Mouse (Mus musculus): Measurements from ENCODE around the gene Tmem171. TPM values are rescaled to one million over a fixed set of nuclear protein-coding genes. Genes with fewer than 3 reads are reported as not detected.

Tmem171 gene
- polyA plus RNA-seq, 1 experiment, result not detected

DNA sequence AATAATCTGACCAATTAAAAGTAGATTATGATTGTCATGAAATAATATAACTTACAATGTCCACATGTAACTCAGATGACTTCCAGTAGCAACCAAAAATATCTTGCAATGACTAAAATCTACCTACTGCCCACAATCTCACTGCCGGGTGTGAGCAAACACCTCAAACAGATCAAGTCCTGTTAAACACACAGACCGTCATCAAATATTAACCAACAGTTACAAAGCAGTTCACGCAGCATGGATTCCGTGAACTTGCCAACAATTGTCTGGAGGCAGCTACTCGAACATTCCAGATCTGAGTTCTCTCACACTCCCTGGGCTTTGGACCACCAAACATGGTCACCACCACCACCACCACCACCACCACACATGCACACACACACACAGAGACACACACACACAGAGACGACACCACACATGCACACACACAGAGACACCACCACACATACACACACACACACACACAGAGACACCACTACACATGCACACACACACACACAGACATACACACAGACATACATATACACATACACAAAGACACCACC is 20.9 kb upstream of the Tmem171 start:
- no peaks in the 10 kb centered on the region for H3K9me3 ChIP-seq
- TF ChIP-seq GATA1 (IDR thresholded peaks at IDR 0.05; ENCODE audit: borderline replicate concordance, low read length), result no peak
- TF ChIP-seq FLI1 (IDR thresholded peaks at IDR 0.05; ENCODE audit: low read length), result no peak
- no peaks in the 10 kb centered on the region for H3K27me3 ChIP-seq (replicated peaks)
- no peak overlapping the region for H3K4me3 ChIP-seq (replicated peaks)
- H3K4me1 ChIP-seq, result no peaks in the 10 kb centered on the region
- H3K36me3 ChIP-seq (replicated peaks; ENCODE audit: low read length), result no peaks in the 10 kb centered on the region

DNA sequence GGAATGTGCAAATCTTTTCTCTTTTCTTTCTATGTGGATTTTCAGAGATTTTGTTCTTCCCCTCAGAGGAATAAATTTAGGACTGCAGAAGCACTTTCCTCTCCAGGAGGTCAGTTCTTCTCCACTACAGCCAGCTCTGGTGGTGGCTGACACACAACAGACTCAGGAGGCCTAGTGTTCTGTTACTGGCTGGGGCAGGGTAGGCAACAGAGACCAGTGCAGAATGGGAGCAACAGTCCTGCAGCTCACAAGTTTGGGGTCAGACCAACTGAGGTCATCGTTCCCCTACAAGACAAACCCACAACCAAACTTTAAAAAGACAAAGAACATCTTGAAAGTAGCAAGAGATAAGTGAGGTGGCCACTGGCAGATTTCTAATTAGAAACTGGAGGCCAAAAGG is 16.0 kb upstream of the Tmem171 start:
- H3K4me3 ChIP-seq (replicated peaks), result no peak overlapping the region
- peaks cover 7% of the 10 kb centered on the region for H3K9me3 ChIP-seq
- no peaks in the 10 kb centered on the region for H3K4me1 ChIP-seq
- H3K36me3 ChIP-seq (replicated peaks; ENCODE audit: low read length), result no peaks in the 10 kb centered on the region
- TF ChIP-seq GATA1 (IDR thresholded peaks at IDR 0.05; ENCODE audit: borderline replicate concordance, low read length), result no peak
- TF ChIP-seq FLI1 (IDR thresholded peaks at IDR 0.05; ENCODE audit: low read length), result no peak
- peaks cover 3% of the 10 kb centered on the region for H3K27me3 ChIP-seq (replicated peaks)

DNA sequence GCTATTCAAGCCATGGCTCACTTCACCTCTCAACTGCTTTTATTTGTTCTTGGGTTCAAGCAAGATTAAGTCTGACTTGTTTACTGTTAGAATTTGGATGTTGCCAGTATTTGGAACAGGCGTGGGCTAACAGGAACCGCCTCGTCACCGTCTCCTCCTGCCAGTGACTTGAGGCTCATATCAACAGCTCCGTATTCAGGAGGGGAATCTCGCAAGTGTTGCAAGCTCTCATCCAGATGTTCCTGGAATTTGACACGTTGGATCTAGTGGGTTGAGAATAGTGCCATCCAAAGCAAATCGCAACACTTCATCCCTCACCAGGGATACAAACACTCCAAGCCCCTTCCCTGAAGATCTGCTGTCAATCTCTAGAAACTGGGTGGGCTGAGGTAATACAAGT is 15.6 kb upstream of the Tmem171 start:
- no peak overlapping the region for H3K4me3 ChIP-seq (replicated peaks)
- peaks cover 7% of the 10 kb centered on the region for H3K9me3 ChIP-seq
- no peaks in the 10 kb centered on the region for H3K36me3 ChIP-seq (replicated peaks; ENCODE audit: low read length)
- no peak for TF ChIP-seq FLI1 (IDR thresholded peaks at IDR 0.05; ENCODE audit: low read length)
- TF ChIP-seq GATA1 (IDR thresholded peaks at IDR 0.05; ENCODE audit: borderline replicate concordance, low read length), result no peak
- no peaks in the 10 kb centered on the region for H3K4me1 ChIP-seq
- H3K27me3 ChIP-seq (replicated peaks), result peaks cover 3% of the 10 kb centered on the region

DNA sequence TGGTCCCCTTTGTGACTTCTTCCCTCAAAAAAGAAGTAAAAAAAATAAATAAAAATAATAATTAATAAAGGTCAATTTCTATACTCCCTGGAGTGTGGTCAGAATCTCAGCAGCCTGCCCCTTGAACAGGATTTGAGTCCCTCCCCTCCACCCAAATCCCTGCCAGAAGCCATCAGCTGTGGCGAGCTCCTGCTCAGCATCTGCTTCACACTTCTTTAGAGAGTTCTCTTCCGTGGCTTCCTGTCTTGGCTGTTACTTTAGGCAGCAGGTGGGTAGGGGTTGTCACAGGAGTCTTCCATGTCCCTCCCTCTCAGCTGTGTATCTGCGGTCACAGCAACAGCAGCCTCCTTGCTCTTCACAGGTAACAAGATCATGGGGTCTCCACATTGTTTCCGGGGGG is 10.9 kb upstream of the Tmem171 start:
- H3K9me3 ChIP-seq, result peaks cover 7% of the 10 kb centered on the region
- H3K36me3 ChIP-seq (replicated peaks; ENCODE audit: low read length), result no peaks in the 10 kb centered on the region
- H3K4me1 ChIP-seq, result peaks cover 4% of the 10 kb centered on the region; the same call in 1 of the 2 replicates
- no peak for TF ChIP-seq FLI1 (IDR thresholded peaks at IDR 0.05; ENCODE audit: low read length)
- TF ChIP-seq GATA1 (IDR thresholded peaks at IDR 0.05; ENCODE audit: borderline replicate concordance, low read length), result no peak
- H3K4me3 ChIP-seq (replicated peaks), result no peak overlapping the region
- H3K27me3 ChIP-seq (replicated peaks), result peaks cover 15% of the 10 kb centered on the region

DNA sequence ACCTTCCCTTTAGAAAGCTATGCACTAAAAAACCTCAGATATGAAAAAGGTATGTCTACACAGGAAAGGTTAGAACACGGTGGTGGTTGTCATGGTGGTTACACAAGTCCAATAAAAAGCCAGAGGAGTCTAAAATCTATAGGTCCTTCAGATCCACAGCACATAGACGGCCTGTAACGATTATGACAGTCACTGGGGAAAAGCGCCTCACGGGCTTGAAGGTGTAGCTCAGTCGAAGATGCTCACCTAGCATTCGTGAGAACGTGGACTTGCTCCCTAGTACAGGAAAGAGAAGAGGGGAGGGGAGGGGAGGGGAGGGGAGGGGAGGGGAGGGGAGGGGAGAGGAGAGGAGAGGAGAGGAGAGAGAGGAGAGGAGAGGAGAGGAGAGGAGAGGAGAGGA is 9.2 kb upstream of the Tmem171 start:
- peaks cover 4% of the 10 kb centered on the region; the same call in 1 of the 2 replicates for H3K4me1 ChIP-seq
- TF ChIP-seq GATA1 (IDR thresholded peaks at IDR 0.05; ENCODE audit: borderline replicate concordance, low read length), result no peak
- no peak for TF ChIP-seq FLI1 (IDR thresholded peaks at IDR 0.05; ENCODE audit: low read length)
- H3K4me3 ChIP-seq (replicated peaks), result no peak overlapping the region
- H3K9me3 ChIP-seq, result peaks cover 7% of the 10 kb centered on the region
- peaks cover 25% of the 10 kb centered on the region for H3K27me3 ChIP-seq (replicated peaks)
- H3K36me3 ChIP-seq (replicated peaks; ENCODE audit: low read length), result no peaks in the 10 kb centered on the region

DNA sequence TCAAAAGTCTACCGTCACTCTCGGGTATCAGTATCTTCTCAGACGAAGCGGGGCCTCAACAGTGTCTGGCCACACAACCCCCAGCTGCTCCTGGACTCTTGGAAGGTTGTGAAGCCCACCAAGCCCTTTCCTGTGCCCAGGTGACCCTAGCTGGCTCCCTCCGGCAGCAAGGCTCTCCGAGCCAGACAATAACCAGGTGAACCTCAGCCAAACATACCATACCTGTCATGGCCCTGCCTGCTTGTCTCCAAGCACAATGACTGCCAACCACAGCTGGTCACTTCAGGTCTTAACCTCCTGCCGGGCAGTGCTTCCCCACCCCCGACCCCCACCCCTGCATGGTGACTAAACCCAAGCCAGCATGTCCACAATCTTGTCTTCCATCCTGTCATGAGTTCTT is 7.7 kb upstream of the Tmem171 start:
- TF ChIP-seq FLI1 (IDR thresholded peaks at IDR 0.05; ENCODE audit: low read length) (no peak), GATA1 (IDR thresholded peaks at IDR 0.05; ENCODE audit: borderline replicate concordance, low read length) (no peak)
- Histone ChIP-seq H3K4me3 (replicated peaks) (no peak overlapping the region), H3K4me1 (peaks cover 4% of the 10 kb centered on the region; the same call in 1 of the 2 replicates), H3K27me3 (replicated peaks) (peaks cover 33% of the 10 kb centered on the region), H3K36me3 (replicated peaks; ENCODE audit: low read length) (no peaks in the 10 kb centered on the region), H3K9me3 (no peaks in the 10 kb centered on the region)

DNA sequence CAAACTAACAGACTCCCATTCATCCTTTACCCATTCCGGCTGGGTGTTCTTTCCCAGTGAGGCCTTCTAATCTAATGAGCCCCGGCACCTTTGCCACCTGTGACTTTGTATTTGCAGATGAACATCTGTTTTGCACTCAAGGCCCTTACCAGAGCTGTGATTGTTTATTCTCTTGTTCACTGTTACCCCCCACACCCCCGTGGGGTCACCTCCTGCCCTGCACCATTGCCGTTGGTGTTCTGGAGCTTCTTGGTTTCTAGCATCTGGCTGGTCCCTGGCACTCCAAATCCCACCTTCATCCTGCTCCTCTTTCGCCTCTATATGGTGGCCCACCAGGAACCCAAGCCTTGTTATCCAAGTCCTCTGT is 6.7 kb upstream of the Tmem171 start:
- TF ChIP-seq GATA1 (IDR thresholded peaks at IDR 0.05; ENCODE audit: borderline replicate concordance, low read length), result no peak
- no peak for TF ChIP-seq FLI1 (IDR thresholded peaks at IDR 0.05; ENCODE audit: low read length)
- peak overlapping the region; percentile 11 for H3K4me3 ChIP-seq (replicated peaks)
- peaks cover 4% of the 10 kb centered on the region; the same call in 1 of the 2 replicates for H3K4me1 ChIP-seq
- H3K36me3 ChIP-seq (replicated peaks; ENCODE audit: low read length), result no peaks in the 10 kb centered on the region
- H3K9me3 ChIP-seq, result no peaks in the 10 kb centered on the region
- peaks cover 38% of the 10 kb centered on the region for H3K27me3 ChIP-seq (replicated peaks)

DNA sequence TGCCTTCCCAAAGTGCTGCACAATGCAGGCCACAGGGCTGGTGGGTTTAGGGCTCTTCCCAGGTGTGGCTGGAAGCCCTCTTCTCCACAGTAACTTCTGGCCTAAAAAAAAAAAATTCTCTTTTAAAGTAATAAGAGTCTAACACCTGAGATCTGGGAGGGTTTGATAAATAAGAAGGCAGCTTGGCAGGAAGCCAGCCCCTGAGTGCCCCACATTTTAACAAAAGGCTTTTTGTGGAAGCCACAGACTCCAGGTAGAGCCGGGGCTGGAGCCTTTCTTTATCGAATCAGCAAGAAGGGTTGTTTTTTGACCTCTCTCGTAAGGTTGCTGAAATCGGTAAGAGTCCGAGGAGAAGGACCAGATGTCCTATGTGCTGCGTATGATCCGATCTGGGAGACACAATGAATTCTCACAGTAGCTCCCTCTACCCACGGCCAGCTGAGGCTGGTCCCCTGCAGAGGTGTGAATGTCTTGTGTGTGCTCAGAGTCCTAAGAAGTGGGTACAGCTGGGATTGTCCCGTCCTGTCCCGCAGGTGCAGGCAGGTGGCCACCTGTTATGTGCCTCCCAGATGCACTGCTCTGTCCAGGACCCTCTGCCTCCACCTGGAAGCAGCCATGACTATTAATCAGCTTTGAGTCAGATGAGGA is 6.2 kb upstream of the Tmem171 start:
- TF ChIP-seq FLI1 (IDR thresholded peaks at IDR 0.05; ENCODE audit: low read length) (no peak), GATA1 (IDR thresholded peaks at IDR 0.05; ENCODE audit: borderline replicate concordance, low read length) (no peak)

DNA sequence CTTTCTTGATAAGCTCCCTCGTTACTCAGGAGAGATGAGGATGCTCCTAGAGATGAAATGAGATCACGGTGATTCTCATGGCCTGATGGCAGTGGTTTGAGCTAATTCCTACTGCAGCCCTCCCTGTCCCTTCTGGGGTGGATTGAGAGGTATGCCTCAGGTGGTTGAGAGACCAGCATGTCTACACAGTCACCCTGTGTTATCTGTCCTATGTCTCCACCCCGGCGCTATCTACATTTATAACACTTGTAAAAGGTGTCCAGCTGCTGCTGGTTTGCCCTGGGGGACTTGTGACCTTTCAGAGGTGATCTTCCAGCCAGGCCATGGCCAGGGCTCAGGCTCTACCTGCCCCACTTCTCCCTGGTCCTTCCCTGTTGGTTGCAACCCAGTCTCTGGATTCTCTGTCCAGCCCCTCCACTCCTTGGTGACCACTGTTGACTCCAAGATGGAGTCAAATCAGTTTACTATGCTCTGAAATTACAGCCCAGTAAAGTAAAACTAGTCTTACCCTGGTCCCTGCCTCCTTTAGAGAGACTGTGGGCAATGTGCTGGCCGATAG is 5.4 kb upstream of the Tmem171 start:
- H3K9me3 ChIP-seq, result peaks cover under 1% of the 10 kb centered on the region; the same call in 1 of the 2 replicates
- H3K4me1 ChIP-seq, result peaks cover 4% of the 10 kb centered on the region; the same call in 1 of the 2 replicates
- peaks cover 48% of the 10 kb centered on the region for H3K27me3 ChIP-seq (replicated peaks)
- TF ChIP-seq GATA1 (IDR thresholded peaks at IDR 0.05; ENCODE audit: borderline replicate concordance, low read length) (no peak), FLI1 (IDR thresholded peaks at IDR 0.05; ENCODE audit: low read length) (no peak)
- H3K4me3 ChIP-seq (replicated peaks), result no peak overlapping the region
- H3K36me3 ChIP-seq (replicated peaks; ENCODE audit: low read length), result no peaks in the 10 kb centered on the region

More for the DNA sequence above, 6.2 kb upstream of the Tmem171 start:
- H3K9me3 ChIP-seq, result no peaks in the 10 kb centered on the region; the same call in 1 of the 2 replicates
- peaks cover 4% of the 10 kb centered on the region; the same call in 1 of the 2 replicates for H3K4me1 ChIP-seq
- H3K36me3 ChIP-seq (replicated peaks; ENCODE audit: low read length), result no peaks in the 10 kb centered on the region
- peaks cover 41% of the 10 kb centered on the region for H3K27me3 ChIP-seq (replicated peaks)
- no peak overlapping the region for H3K4me3 ChIP-seq (replicated peaks)
